Mouse (Mus musculus) cerebellum, postnatal 36 days (tissue): ENCODE measurements around the gene Lrrc4c.
A peak's percentile ranks its signal among the peaks of the same experiment; 100 is the strongest.

ENCODE experiments used
- DNase-seq, 2 experiments: peaks; one replicate each; pipeline ENCODE4 v3.0.0; 2021 to 2022; ENCODE audit warnings: mixed read lengths in 2 of 2

Lrrc4c gene

DNA sequence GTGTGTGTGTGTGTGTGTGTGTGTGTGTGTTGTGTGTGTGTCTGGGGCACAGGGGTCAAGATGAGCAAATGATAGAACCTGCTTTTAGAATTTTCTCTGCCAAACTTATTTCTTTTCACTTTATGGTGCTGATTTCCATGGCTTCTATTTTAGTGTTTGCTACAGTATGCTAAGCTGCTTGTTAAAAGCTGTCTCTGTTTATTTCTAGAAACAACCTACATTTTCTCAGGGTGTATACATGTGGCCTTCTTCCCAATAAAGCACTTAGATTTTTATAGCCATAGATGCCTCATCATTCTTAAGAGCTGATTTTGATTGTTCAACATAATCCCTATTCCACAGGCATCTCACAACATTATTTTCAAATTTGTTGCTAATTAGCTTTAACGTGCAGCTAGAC lies 229.2 kb downstream of the Lrrc4c start:
- no peak for DNase-seq

DNA sequence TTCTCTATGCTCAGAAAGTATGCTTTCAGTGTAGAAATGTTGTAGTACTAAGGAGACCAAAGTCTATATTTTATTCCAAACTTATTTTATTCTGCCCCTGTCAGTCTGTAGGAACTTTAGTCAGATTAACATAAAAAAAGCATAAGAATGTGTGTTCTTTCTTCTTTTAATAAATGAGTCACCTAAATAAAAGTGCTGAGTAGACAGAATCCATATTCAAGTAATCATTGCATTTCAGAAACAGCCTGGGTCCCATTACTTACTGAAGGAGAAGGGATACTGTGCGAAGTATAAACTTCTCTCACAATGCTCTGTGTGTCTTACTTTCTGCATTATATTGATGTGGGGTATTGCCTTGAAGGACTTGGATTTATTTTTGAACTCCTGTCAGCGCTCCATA lies 255.8 kb downstream of the Lrrc4c start:
- DNase-seq: no peak

DNA sequence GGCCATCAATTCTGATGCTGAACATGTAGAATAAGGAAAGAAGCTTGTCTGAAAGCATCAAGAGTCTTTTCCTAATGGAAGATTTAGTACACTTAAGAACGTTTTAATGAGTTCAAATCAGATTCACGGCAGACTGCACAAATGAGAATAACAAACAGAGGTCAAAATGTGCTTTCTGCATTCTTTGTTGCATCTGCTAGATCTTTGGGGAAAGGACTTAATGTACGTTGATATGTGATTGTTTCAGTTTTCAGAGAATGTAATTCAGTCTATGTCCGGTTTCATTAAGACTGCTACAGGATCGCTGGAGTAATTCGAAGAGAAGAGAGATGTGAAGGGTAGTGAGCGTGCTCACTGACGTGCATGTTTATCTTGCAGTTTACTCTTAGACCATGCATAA lies 259.7 kb downstream of the Lrrc4c start:
- no peak for DNase-seq

DNA sequence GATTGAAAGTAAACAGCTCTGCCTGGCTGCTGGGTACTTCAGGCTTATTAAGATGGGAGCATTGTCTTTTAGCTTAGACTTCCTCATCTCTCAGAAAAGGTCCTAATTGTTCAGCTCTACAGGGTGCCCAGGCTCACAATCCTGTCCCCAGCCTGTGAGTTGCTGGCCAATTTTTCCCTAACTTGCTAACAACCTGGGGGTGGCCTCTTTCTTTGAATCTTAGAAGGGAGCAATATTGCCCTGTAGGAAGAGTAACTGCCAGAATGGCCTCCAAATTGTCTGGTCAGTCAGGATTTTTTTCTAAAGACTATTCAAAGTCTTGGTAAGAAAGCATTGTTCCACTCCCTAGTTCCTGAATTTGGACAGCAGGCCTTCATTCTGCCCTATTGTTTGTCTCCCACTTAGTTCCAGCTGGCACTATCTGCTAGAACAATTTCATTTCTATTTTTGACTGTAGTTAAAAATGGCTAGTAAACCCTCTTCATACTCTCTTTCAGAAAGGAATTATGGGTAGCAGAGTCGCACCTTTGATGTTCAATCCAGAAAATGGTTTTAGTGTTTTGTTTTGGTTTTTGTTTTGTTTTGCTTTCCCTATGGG lies 262.3 kb downstream of the Lrrc4c start:
- peak; percentile 14 to 47 for DNase-seq

DNA sequence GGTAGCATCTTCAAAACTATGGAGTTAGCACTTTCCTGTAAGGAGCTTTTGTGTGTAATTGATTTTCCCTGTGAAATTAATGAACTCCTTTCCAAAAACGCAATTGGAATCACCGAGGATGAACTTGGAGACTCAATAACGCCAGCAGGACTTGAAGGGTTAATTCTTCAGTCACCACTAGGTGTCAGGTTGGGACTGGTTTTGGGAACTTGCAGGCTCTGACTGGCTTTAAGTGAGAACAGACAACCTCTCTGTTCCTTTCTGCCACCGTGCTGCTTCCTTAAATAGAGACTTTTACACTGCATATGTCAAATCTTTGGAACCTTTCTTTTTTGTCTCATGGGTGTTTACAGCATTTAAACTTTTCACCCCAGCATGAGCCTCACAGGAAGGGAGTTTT lies 267.7 kb downstream of the Lrrc4c start:
- peak; percentile 50 to 74 for DNase-seq

DNA sequence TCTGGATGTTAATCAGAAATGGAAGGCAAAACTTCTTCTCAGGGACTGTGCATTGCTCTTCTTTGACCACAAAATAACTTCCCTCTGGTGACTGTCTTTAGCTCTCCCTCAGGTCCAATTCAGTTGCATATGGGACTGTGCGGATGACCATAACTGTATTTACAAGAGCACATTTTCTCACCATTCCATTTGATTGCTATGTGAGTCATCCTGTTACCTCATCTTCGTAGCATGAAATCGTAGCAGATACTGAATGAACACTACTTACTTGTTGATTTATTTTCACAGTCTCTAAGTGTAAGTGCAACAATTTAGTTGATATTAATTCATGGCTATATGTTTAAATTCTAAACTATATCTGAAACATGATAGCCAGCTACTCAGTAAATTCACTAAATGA lies 286.8 kb downstream of the Lrrc4c start:
- DNase-seq: no peak

DNA sequence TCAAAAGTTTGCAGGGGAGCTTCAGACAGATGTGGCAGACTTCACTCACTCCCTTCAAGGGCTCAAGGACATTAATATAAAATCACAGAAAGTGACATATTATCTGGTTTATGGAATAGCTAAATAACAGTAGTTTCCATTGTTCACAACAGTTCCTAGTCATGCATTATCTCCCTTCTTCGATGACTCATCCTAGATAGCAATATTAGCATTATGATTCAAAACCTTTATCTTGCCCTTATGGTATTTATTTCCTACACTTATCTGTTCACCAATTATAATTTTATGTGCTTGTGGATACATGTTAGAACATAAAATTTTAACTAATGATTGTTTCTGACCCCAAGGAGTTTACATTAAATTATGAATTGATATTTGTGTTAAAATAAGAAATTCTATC lies 296.2 kb downstream of the Lrrc4c start:
- DNase-seq: no peak

DNA sequence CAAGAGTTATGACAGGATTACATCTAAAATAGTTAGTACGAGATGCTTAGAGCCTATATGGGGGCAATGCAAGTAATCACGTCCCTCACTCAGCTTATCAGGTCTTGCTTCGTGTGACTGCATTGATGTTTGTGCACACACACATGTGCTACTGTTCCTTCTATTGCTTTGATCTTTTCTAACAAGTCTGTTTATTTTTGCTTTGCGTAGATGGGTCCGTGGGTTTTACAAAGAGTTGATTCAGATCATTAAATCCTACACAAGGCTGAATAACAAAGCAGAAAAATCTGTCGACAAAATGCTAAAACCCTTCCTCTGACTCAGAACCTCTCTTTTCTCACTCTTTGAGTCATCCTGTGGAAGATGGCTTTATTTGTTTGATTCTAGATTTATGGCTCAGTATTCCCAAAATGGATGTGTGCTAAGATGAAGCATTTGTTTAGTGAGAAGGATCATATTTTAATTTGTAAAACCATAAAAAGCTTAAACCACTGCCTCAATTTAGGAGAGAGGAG lies 300.8 kb downstream of the Lrrc4c start:
- no peak for DNase-seq

DNA sequence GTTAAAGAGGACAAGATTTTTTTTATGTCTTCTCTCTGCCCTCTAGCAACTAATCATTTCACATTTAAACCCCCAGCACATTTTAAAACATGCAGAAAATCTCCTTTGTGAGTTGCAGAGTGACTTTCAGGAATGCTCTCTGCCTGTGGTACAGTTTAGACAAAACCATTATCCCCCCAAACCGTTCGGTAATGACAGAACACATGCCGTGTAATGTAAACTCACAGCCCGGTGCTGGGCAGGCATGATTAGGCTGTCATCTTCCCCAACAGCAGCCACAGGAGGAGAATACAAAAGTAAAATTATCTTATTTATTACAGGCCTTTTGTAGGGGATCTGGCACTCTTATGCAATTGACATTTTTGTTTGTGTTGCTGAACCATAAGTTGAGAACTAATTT lies 349.1 kb downstream of the Lrrc4c start:
- DNase-seq: no peak

DNA sequence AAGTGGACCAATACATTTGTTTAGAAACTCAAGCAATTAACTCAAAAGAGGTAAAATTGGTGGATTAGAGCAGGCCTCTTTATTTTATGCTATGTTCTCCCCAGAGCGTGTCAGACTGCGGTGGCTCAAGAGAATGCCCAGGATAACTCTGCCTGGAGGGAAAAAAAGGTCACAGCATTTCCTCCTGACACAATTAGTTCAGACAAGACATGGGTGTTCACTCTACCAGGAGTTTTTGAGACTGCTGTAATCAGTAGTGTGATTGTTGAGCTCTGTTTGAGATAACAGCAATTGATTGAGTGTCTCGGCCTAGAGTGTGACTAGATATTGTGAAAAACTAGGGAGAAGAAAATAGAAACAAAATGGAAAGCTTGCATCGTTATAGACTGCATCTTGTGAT lies 363.8 kb downstream of the Lrrc4c start:
- DNase-seq: no peak

DNA sequence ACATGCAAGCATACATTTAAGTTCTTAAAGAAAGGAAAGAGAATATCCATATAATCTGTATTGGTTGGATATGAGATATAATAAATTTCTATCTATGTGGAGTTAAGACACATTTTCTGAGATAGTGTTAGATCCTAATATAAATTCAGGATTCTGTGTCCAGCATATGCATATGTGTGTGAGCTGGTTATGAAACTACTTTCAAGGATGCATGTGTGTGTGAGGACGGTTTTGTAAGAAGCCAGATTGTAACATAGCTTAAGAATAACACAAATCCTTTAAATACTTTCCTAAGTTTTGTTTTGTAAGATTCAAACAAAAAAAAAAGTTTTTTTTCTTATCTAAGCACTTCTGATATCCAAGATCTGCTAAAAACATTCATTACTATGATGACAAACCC lies 367.4 kb downstream of the Lrrc4c start:
- DNase-seq: no peak

DNA sequence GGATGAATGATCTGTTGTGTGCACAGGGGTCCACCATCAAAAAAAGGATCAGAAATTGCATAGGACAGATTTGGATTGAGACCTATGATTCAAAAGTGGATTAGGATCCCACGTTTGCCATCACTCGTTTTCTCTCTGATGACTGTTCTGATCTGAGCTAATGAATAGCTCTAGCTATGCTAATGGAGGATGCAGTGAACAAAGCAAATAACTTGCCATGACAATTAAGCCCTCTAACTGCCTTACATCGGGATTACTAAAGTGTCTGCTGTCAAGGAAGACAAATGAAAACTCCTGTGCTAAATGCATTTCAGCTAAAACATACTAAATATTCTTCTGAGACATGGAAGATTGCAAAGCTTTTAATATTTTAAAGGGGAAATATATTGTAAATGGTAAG lies 387.0 kb downstream of the Lrrc4c start:
- DNase-seq: no peak

DNA sequence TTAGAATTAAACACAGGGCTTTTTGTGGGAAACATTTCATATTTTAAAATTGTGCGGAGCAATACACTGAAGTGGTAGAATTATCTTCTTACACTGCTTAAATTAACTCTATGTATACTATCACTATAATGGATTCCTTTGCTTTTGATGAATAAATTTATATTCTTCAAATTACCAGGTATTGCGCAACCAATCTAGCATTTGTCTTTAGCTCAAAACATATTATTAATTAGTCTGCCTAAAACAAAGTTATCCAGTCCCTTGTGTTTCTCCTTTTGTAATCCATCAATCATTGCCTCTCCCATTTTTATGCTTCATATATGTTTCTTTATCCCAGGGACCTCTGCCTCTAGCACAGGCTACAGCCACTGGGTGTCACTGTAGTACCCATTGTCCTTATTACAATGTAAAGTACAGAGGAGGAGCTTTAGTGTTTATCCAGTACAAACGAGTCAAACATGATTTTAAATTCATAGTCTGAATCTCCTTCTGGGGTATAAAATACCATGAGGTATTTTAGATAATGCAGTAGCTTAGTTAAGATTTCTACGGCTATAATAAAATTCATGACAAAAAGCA lies 389.9 kb downstream of the Lrrc4c start:
- DNase-seq: peak; percentile 44 to 52

DNA sequence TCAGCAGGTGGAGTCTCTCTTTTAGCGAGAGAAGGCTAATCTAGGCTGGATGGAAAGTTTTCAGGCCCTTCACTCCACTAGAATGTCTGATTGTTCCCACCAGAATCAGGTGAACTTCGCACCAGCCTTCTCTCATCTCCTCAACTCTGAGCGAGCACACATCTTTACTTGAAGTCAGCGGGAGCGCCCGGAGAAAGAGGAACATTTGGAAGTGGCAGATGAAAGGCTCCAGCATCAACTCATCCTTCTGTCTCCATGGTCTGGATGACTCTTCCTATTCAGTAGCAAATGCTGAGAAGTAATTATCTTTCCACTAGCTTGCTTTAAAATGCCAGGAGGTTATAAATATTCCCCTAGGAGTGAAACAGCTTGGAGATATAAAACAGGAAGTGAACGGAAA lies 396.6 kb downstream of the Lrrc4c start:
- peak in 1 of 2 experiments; percentile 4 for DNase-seq

DNA sequence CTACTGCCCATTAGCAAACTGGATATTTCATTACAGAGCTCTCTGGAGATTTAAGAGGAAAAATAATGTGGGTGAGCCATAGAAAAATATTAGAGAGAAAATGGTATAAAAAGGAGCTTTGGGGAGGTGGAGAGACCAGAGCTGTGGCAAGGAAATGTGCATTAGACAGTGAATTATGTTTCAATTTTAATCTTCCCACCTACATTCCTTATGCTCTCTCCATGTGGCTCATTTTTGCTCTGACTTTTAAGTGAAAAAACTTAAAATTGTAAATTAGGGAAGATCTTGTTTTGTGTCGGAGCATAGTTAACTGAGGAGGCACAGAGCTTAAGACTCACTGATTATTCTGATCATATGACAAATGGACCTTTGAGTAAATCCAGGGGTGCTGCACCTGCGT lies 399.4 kb downstream of the Lrrc4c start:
- DNase-seq: no peak

DNA sequence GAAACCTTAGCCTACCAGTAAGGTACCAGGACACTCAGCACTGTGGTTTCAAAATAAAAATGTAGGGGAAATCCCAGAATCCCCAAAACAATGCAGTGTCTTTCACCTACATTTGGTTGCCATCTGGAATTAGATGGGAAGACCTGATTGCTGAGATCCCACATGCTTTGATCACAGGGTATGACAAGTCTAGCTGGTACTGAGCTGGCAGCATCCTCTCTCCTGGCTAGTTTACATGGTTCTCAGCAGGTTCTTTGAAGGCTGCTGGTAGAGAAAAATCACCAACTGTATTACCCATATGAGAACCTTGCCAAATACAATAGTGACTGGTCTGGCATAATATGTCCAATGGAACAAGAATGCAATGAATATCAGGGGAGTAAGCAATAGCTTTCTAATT lies 405.4 kb downstream of the Lrrc4c start:
- DNase-seq: peak in 1 of 2 experiments; percentile 6

DNA sequence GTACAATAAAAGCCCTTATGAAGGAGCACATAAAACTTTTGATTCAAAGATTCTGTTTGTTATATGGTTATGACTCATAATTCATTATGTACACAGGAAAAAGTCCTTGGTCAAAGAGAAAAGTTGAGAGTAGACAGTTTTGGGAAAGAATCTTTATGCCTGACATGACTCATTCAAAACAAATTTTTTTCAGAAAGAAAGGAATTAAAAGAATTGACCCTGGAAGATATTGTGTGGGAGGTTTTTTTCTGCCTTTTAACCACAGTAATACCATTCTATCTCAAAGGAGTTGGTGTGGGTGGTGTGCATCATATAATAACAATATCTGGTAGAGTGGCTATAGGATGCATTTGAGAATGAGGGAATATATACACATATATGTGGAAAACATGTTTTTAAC lies 418.1 kb downstream of the Lrrc4c start:
- DNase-seq: no peak

DNA sequence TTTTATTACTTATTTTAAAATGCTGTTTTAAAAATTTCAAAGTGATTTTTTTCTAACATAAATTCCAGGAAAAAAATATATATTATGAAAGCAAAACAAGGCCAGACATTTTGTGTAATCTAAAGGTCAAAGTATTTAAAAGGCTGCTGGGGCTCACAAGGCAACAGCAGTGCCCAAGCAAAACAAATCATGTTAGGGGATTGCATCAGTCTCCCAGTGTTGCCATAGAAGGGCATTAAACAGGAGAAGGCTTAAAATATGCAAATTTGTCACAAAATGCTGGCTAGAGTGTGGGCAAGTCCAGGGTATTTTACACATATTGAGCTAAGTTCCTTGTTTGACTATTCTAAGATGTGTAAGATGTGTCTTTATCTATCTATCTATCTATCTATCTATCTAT lies 437.1 kb downstream of the Lrrc4c start:
- DNase-seq: no peak

DNA sequence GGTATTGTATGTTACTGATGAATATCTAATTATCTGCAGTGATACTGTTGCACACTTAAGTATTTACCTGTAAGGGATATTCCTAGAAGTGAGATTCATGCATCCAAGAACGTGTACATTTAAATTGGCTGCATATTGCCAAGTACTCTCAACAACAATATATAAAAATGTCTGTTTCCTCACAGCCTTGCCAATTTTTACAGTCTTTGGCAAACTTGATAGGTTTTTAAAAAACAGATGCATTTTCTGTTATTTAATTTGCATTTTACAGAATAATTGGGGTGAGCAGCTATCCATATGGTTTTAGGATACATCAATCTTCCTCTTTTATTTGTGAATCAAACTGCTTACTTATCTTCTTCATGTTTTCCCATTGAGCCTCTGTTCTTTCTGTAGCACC lies 439.7 kb downstream of the Lrrc4c start:
- no peak for DNase-seq

DNA sequence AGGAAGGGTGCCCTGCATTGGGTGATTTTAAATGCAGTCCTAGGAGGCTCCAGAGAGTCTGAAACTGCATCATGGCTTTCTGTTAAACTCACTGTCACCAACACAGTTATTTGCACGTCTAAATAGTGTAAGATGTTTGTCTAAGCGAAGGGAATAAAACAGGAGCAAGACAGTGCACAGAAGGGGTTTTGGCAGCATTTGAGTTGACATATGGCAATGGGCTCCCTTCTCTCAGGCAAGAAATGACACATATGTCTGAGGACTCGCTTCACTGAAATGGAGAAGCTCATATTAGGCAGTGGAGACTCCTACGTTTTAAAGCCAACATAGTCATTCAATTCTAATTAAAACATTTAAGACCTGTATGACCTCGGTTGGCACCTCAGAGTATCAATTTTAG lies 445.6 kb downstream of the Lrrc4c start:
- peak; percentile 63 to 75 for DNase-seq

DNA sequence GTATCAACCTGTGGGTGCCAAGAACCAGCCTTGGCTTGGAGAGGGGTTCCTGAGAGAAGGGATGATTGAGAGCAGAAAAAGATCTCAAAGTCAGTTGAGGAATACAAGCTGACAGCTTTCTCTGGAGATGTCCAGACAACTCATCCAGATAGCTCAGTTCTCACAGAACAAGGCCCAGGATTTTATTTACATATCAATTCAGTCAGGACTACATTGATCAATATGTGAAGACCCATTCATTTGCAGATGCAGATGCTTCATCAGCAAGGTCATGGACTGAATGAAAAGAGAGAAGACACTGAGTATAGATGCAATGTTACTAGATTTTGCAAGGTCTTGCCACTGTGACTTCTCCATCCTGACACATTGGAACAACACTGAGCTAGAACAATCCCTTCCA lies 457.4 kb downstream of the Lrrc4c start:
- DNase-seq: no peak

DNA sequence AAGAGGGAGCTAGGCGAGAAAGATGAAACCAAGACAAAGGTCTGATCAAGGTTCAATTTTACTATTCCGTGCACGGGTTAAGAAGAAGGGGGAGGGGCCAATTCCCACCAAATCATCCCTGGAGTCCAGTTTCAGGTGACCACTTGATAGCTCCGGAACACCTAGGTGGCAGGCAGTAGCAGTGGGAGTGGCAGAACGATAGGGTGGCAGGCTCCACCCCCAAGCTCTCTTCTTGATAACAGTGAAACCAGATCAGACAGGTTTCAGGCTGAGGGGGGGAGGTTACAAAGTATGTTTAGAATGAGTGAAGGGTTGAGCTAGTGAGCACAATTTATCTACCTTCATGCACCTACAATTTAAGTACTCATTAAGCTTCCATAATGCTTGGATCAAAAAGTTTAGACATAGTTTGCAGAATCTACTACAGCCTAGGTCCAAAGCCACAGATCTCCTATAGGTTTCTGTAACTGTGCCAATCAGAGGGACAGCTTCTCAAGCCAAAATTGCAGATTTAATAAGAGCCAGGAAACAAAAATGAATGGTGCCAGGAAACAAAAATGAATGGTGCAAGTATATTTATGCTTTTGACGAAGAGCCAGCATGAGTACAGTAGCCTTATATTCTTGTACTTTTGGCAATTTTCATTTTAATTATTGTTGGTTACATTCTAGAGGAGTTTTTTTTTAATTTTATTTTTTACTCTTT lies 478.9 kb downstream of the Lrrc4c start:
- DNase-seq: no peak

DNA sequence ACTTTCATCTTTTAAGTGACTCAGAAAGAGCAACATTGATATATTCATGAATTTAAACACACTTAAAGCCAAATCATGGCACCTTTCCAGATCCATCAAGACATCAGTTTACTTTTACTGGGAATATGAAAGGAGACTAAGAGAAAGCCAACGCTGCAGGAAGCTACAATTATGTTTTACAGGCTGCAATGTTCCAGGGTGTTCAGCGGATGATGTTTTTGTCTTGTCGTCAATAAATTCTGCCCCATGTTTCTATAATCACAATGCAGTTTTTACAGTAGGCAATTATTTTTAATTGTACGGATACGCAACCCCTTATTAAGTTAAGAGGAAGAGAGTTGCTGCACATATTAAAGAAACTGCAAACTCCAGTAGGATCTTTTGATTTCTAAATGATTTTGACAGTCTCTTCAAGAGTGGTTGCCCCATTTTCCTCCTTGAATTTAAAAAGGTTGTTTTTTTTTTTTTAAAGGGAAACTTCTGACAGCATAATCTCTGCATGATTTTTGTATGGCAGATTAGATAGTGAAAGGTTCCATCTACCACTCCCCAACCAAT lies 532.9 kb downstream of the Lrrc4c start:
- no peak for DNase-seq

DNA sequence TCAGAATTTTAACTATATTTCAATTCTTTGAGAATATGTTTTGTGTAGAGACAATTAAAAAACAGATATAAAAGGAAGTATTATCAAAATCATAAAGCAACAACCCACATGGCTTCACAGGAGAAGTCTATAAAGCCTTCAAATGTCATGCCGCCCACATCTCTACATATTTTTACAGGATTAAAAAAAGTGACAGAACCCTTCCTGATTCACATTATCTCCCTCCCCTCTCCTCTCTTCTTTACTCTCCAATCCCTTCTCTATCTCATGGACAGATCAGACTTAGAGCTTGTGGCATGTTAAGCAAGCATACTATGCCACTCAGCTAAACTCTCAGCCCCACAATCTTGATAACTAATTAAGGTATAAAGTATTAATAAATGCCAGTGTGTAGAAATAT lies 535.8 kb downstream of the Lrrc4c start:
- no peak for DNase-seq
